Mouse (Mus musculus) intestine, postnatal 0 days (tissue): ENCODE results near the gene Asic2. TPM values are rescaled to one million over a fixed set of nuclear protein-coding genes. Genes with fewer than 3 reads are reported as not detected.

Source experiments
- ATAC-seq: fragments of 200-750 bp; cut with Nextera tagmentation; 2 replicates; pipeline ENCODE4 v1.8.0; 2017; ENCODE audit warnings: mild to moderate bottlenecking, moderate TSS enrichment, moderate library complexity
- H3K27ac ChIP-seq: fragments of 300-500 bp; sonication (generic); 2 replicates; pipeline ENCODE4 v1.5.1; 2014; ENCODE audit warnings: mild to moderate bottlenecking, low read depth, low read length, moderate library complexity
- H3K27me3 ChIP-seq: fragments of 300-500 bp; sonication (generic); replicated peaks from 2 replicates; pipeline ENCODE4 v1.6.1; 2014; ENCODE audit warnings: low read length, mixed read lengths; ENCODE audit not compliant: control insufficient read depth, insufficient read depth
- H3K36me3 ChIP-seq: fragments of 300-500 bp; sonication (generic); 2 replicates; pipeline ENCODE4 v1.6.1; 2014; ENCODE audit warnings: mild to moderate bottlenecking, moderate library complexity; ENCODE audit not compliant: control insufficient read depth, insufficient read depth
- H3K4me1 ChIP-seq: fragments of 300-500 bp; sonication (generic); replicated peaks from 2 replicates; pipeline ENCODE4 v1.6.1; 2014; ENCODE audit warnings: antibody characterized with exemption, low read length, mixed read lengths; ENCODE audit not compliant: control insufficient read depth, insufficient read depth
- H3K4me2 ChIP-seq: fragments of 300-500 bp; sonication (generic); replicated peaks from 2 replicates; pipeline ENCODE4 v1.6.1; 2014; ENCODE audit warnings: low read depth, mild to moderate bottlenecking, moderate library complexity
- H3K4me3 ChIP-seq: fragments of 300-500 bp; sonication (generic); 2 replicates; pipeline ENCODE4 v1.5.1; 2014; ENCODE audit warnings: low read depth, low read length
- H3K9ac ChIP-seq: fragments of 300-500 bp; sonication (generic); 2 replicates; pipeline ENCODE4 v1.6.1; 2014; ENCODE audit warnings: mild to moderate bottlenecking, low read depth, low read length
- H3K9me3 ChIP-seq: fragments of 300-500 bp; sonication (generic); 2 replicates; pipeline ENCODE4 v1.6.1; 2016; ENCODE audit warnings: mixed run types; ENCODE audit not compliant: control insufficient read depth
- CTCF ChIP-seq: sonication (generic); IDR thresholded peaks from 2 replicates; pipeline ENCODE4 v1.5.1; 2016; ENCODE audit warnings: low read depth, mild to moderate bottlenecking, control low read depth, antibody characterized with exemption, moderate library complexity
- WGBS: fragments of 180-500 bp; shearing (Covaris S2); extraction: QIAGEN DNeasy Blood & Tissue Kit; methylation state at CpG from one replicate; pipeline ENCODE4 v1.1.7; 2014; 5-methylcytosine and 5-hydroxymethylcytosine counted together
- polyA plus RNA-seq: library from polyadenylated mRNA; unstranded; fragments of >200 nt; fragmentation: Nextera tagmentation; extraction: Ambion mirVana; gene quantifications from 2 replicates; pipeline ENCODE4 v1.2.1, GENCODE M21; 2015

The Asic2 gene
- polyA plus RNA-seq, 1 experiment from 2014 or later = 0.55 TPM

DNA sequence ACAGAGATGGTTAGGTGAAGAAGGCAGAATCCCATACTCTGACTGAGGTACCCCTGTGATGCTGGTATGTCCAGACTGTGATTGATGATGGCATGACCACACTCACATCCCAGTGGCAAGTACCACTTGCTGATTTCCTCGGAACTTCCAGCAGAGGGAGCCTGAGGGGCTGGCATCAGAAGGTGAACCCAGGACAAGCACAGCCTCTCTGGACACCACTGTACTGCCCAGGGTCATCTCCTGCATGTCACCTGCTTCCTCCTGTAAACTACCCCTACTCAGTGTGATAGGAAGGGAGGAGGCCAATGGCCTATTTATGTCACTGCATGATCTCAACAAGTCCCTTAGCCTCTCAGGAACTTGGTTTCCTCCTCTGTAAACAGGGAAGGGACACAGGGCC, 27.3 kb downstream of the Asic2 start:
- no peaks in the 10 kb centered on the region for H3K36me3 ChIP-seq
- no peak for ATAC-seq

DNA sequence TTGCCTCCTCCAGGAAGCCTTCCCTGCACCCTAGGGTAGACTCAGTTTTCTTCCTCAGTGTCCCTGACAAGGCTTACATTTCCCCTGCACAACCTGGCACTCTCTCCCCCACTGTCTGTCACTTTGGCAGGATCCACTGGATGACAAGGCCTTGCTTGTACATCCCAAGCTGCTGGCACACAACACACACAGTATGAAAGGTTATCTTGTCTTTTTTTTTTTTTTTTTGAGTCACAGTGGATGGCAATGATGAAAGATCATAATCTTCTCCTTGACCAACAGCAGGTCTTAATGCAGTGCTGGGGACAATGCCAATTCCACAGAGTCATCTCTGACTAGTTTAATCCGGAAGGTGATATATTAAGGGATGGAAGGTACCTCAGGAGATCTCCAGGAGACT, 30.7 kb downstream of the Asic2 start:
- no peak overlapping the region for H3K27ac ChIP-seq
- H3K9me3 ChIP-seq = no peaks in the 10 kb centered on the region

More for the DNA sequence above, 27.3 kb downstream of the Asic2 start:
- WGBS = 8% methylated on average over 1 of the region's 1 CpGs
- Histone ChIP-seq H3K9me3 (no peaks in the 10 kb centered on the region), H3K27ac (no peak overlapping the region), H3K27me3 (no peaks in the 10 kb centered on the region), H3K4me1 (no peaks in the 10 kb centered on the region), H3K4me2 (no peak overlapping the region), H3K9ac (no peak overlapping the region), H3K4me3 (no peak overlapping the region)
- peak; percentile 63 for TF ChIP-seq CTCF

DNA sequence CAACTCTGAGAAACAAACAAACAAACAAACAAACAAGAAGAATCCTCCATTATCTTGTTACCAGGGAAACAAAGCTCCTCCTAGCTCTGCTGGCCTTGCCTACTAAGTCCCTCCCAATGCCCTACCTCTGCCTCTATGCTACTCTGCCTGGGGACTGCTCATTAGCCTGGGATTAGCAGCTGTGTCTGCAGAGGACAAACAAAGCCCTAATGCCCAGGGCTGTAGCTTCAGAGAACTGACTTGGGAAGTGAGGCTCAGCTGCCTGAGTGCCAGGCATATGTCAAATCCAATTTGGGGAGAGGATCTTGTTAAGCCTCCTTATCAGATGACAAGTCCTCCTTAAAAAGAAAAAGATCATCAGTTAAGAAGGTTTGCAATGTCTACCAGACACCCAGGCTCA, 41.9 kb downstream of the Asic2 start:
- no peaks in the 10 kb centered on the region for H3K4me1 ChIP-seq
- no peak overlapping the region for H3K4me3 ChIP-seq
- H3K27ac ChIP-seq = no peak overlapping the region
- no peak for ATAC-seq
- no peak for TF ChIP-seq CTCF
- no peak overlapping the region for H3K9ac ChIP-seq
- H3K27me3 ChIP-seq = no peaks in the 10 kb centered on the region
- H3K4me2 ChIP-seq = no peak overlapping the region
- H3K9me3 ChIP-seq = no peaks in the 10 kb centered on the region
- no peaks in the 10 kb centered on the region for H3K36me3 ChIP-seq

More for the DNA sequence above, 30.7 kb downstream of the Asic2 start:
- Histone ChIP-seq H3K27me3 (no peaks in the 10 kb centered on the region), H3K9ac (no peak overlapping the region), H3K4me3 (no peak overlapping the region), H3K4me1 (no peaks in the 10 kb centered on the region), H3K4me2 (no peak overlapping the region), H3K36me3 (no peaks in the 10 kb centered on the region)
- no peak for TF ChIP-seq CTCF
- no peak for ATAC-seq
- 79% methylated on average over 1 of the region's 1 CpGs for WGBS

DNA sequence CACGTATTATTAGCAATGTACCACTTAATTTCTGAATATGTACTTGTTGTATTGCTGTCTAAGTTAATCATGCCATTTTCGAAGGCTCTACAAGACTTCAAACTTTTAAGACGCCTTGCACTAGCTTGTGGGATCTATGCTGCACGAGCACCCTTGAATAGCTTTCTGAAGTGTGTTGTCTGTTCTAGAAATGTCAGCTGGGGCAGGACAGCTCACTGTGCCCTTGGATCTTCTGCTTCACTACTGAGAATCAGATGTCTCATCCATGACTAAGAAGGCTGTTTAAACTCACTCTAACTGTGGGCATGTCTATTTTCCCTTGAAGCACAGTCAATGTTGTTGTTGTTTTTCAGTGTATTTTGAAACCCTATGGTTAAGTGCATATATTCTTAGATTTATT, 44.6 kb downstream of the Asic2 start:
- H3K4me2 ChIP-seq = no peak overlapping the region
- H3K9ac ChIP-seq = no peak overlapping the region
- H3K4me1 ChIP-seq = no peaks in the 10 kb centered on the region
- no peak overlapping the region for H3K27ac ChIP-seq
- no peak for TF ChIP-seq CTCF
- ATAC-seq = no peak
- no peaks in the 10 kb centered on the region for H3K36me3 ChIP-seq
- WGBS = 82% methylated on average over 4 of the region's 4 CpGs
- no peak overlapping the region for H3K4me3 ChIP-seq
- H3K9me3 ChIP-seq = no peaks in the 10 kb centered on the region
- H3K27me3 ChIP-seq = no peaks in the 10 kb centered on the region

DNA sequence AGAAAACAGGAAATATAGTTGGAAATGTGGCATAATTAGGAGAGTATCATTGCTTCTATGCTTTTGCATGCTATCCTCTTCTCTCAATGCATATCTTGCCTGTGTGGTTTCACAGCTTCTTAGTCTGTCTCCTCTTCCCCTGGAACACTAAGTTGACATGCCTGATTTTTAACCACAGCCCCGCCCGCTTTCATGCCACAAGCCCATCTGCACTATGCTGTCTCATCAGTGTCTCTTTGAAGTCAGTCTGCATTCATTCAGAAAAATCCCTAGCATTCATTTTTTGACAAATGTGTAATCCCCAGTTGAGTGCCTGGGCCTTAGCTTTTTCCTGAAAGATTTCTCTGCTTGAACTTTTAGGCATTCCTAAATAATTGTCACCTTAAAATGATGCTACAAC, 45.2 kb downstream of the Asic2 start:
- no peaks in the 10 kb centered on the region for H3K36me3 ChIP-seq
- 87% methylated on average over 2 of the region's 2 CpGs for WGBS
- H3K9ac ChIP-seq = no peak overlapping the region
- no peaks in the 10 kb centered on the region for H3K9me3 ChIP-seq
- no peak overlapping the region for H3K4me3 ChIP-seq
- ATAC-seq = no peak
- H3K27me3 ChIP-seq = no peaks in the 10 kb centered on the region
- H3K4me1 ChIP-seq = no peaks in the 10 kb centered on the region
- no peak overlapping the region for H3K4me2 ChIP-seq
- TF ChIP-seq CTCF = no peak
- H3K27ac ChIP-seq = no peak overlapping the region

DNA sequence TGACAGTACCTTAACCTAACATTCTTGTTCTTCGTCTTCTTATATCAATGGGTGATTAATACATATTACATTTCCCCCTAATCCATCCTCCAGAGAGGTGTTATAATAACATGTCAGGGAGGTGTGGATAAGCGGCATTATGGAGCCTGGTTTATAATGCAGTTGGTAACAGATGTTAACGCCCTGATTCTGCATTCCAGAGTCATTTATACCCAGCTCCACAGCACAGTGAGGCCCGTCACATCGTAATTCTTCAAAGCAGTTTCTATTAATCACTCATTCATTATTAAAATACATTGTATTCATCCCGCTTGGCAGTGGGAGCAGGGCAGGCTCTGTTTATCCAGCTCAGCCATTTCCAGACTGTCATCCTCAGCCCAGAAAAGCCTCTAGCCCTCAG, 52.8 kb downstream of the Asic2 start:
- 33% methylated on average over 6 of the region's 6 CpGs for WGBS
- H3K9me3 ChIP-seq = no peaks in the 10 kb centered on the region
- H3K27me3 ChIP-seq = no peaks in the 10 kb centered on the region
- H3K4me3 ChIP-seq = no peak overlapping the region
- H3K27ac ChIP-seq = no peak overlapping the region
- no peak overlapping the region for H3K9ac ChIP-seq
- H3K4me2 ChIP-seq = no peak overlapping the region
- ATAC-seq = no peak
- H3K4me1 ChIP-seq = no peaks in the 10 kb centered on the region
- TF ChIP-seq CTCF = no peak
- H3K36me3 ChIP-seq = no peaks in the 10 kb centered on the region

DNA sequence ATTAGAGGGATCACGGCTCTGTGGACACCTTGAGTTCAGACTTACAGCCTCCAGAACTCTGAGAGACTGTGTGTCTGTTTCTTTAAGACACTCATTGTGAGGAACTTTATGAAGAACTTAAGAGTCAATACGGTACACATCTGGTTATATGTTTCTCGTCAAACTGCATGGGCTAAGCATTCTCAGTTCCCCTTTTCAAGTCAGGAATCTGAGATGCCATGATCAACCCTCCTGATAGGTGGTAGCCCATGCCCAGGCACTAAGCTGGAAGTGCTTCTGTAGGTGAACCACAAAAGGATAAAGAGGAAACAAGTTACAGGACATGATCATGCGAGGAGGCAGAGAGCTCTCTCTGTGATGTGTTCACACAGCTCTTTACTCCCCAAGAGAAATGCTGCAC, 55.2 kb downstream of the Asic2 start:
- H3K4me1 ChIP-seq = no peaks in the 10 kb centered on the region
- no peak overlapping the region for H3K27ac ChIP-seq
- TF ChIP-seq CTCF = no peak
- no peak overlapping the region for H3K9ac ChIP-seq
- H3K36me3 ChIP-seq = no peaks in the 10 kb centered on the region
- no peak overlapping the region for H3K4me3 ChIP-seq
- 72% methylated on average over 4 of the region's 4 CpGs for WGBS
- no peak overlapping the region for H3K4me2 ChIP-seq
- H3K9me3 ChIP-seq = no peaks in the 10 kb centered on the region
- ATAC-seq = no peak
- no peaks in the 10 kb centered on the region for H3K27me3 ChIP-seq
